Mouse (Mus musculus) layer of hippocampus, postnatal 10 days (tissue): Measurements from ENCODE around the gene Cyb5rl. TPM values are rescaled to one million over a fixed set of nuclear protein-coding genes. Genes with fewer than 3 reads are reported as not detected.
"Not testable (repeated sequence)": the region's sequence is repeated elsewhere in the genome, so short reads cannot be mapped to it uniquely, and the experiment has no call there.

ENCODE experiments used
- DNase-seq, 2 experiments: peaks; one replicate each; pipeline ENCODE4 v3.0.0; 2021; ENCODE audit warnings: low spot score in 2 of 2
- total RNA-seq, 2 experiments: library from RNA; stranded (reverse); gene quantifications; 2 replicates each; pipeline ENCODE4 v1.2.3; 2021

Gene Cyb5rl
- total RNA-seq, 2 experiments from 2014 or later = 9.6 to 10.5 TPM

DNA sequence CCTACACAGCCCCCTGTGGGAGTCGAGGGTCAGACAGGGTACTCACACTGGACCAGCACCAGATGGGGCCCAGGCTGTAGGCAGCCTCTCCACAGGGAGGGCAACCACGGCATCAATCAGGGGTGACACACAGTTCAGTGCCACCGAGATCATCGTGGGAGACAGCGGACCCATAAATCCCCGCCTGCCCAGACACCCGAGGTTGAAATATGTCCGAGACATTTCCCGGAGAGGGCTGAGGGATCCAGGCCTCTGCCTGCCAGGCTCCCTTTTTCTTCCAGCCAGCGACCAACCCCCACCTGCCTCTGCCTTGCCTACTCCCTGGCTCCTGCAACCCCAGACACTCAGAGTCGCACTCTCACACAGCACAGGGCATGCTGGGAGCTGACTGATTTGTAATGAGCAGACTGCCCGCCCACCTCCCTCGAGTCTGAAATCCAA lies 41.5 kb downstream of the Cyb5rl start:
- peak in 1 of 2 experiments; percentile 32 for DNase-seq

DNA sequence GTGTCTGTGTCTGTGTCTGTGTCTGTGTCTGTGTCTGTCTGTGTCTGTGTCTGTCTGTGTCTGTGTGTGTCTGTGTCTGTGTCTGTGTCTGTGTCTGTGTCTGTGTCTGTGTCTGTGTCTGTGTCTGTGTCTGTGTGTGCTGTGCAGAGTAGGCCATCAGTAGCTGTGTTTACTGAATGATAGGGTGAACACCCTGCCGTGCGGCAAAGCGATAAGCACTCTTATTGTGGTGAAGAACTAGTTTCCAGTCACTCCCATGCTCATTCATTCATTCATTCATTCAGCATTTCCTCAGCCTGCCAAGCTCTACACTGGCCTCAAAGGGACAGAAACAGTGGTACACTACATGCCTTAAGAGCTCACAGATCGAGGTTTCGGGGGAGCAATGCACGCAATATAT lies 42.4 kb downstream of the Cyb5rl start:
- not testable (repeated sequence) for DNase-seq

DNA sequence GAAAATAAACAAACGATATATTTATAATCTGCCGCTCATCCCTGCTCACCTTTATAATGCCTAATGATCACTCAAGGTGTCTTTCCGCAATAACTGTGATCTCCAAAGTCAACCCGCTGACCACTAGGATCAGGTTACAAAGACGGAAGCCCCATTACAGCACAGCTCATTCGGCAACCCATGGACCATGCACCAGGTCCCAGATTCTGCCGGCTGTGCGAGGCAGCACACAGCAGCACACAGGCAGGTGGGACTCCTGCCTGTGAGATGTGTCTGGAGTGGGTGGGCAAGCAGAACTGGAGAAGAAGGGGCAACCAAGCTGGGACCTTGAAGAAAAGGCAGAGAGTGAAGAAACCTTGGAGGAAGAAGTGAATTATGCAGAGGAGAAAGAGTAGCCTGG lies 47.5 kb downstream of the Cyb5rl start:
- no peak for DNase-seq

DNA sequence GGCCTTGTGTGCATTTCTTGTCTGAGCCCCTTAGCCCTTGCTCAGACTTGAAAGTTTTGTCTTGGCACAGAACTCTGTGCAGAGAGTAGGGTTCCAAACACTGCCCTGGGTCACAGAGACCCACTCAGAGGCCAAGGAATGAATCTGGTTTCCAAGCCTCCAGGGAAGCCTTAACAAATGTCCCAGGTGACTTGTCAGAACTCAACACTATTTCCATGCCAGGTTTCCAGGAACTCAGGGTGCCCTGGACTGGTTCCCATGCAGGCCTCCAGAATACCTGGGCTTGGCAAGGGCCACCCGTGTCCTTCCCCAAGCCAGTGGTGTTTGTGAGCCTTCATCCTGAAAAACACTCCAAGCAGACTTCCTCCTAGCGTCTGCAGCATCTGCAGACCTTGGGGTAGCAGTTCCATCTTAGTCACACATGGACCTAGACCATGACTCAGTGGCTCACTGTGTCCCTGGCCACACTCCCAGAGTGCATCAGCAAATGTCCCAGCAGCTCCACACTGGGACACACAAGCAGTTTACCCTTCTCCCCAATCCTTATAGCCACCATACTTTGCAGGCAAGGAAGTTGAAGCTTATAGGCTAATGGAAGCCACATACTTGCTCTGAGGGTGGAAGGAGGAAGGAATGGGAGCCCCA lies 51.1 kb downstream of the Cyb5rl start:
- DNase-seq = no peak

DNA sequence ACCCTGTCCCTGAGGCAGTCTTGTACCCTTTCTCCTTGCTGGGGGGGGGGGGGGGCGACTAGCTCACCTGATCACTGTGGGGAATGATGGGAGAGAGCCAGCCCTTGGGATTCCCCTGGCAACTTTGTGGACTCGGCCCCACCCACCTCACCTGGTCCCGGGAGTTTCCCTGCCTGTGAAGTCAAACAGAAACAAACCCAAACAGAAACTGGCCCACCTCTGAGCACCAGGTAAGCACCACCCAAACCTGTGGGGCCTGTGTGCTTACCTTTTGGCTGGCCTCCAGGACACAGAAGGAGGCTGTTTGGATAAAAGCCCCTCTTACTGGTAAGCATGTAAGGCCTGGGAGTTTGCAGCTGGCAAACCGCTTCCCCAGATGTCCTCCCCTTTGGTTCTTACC lies 52.3 kb downstream of the Cyb5rl start:
- DNase-seq = no peak

GRCm38 (mm10) chr4:107120676-107121075 lies 53.9 kb downstream of the Cyb5rl start:
- no peak for DNase-seq

DNA sequence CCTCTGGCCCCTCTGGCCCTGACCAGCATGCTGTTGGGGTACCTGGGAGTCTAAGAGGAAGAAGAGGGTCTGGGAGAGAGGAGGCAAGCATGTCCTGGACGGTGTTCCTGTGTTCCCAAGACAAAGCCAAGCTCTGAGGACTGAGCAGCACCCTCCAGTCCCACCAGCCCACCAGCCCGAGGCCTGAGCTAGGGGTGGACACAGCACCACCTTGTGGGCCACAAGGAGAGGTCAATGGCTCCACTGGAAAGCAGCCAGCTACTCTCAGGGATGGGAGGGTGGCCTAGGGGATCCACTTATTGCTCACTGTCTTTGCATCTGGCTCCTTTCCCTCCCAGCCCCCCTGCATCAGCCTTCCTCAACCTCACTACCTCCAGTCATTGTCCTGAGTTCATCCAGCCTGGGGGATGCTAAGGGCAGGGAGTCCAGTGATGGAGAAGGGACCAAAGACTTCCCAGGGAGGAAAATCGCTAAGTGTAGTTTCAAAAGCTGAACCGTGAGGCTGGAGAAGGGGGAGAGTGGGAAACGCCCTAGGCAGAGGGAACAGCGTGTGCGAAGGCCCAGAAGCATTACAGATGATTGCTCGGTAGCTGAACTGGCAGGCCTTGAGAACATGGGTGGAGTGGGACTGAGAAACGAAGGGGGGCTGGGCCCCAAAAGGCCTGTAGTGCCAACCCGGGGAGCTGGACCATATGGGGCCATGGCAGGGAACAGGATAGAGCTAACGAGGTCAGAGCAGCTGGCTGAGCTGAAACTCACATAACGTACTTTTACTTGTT lies 54.6 kb downstream of the Cyb5rl start:
- peak; percentile 41 to 60 for DNase-seq

DNA sequence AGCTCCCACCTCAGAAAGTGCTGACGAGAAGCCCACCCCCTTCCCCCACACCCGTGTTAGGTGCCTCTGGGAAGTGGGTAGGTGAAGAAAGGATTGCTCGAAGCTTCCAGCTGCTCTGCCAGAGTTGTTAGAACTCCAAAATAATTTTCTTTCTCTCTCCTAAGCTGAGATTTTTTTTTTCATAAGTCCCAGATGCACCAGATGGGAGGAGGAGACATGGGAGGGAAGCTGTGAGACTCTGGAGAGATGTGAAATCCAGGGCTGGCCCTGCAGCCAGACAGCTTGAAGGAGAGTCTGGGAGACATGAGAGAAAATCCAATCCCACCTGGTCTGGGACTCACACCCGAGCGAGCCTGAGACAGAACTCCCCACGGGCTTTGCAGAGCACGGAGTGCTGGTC lies 57.6 kb downstream of the Cyb5rl start:
- DNase-seq = no peak

DNA sequence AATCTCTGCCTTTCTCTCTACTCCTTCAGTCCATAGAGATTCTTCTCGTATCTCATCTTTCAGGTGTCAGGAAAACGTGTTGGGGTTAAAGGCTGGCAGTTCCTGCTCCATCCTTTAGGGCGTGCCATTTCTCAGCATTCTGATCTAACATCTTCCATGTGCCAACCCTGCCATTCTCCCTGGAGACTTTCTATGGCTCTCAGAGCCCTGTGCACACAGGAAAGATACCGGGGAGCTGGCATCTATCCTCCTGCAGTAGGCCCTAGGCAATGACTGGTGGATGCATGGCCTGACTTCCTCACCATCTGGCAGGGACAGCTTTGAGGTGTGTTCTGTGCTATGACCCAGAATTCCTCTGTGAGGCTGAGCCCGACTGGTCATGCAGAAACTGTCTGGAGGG lies 58.3 kb downstream of the Cyb5rl start:
- DNase-seq = no peak

DNA sequence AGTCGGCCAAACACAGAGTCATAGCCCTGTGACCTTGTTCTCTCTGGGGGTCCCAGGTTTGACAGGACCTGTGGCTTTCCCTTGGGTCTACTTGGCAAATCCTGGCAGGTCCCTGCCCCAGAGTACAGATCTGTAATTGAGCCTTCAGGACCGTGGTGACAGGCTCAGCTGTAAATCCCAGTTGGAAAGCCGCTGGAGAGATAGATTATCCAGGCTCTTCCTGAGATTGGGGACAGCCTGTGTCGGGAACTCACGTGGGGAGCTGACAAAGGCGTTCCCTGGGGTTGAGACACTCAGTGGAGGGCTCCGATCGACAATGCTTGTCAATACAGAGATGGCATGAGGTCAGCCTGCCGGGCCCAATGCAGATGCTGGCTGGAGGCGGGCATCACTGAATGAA lies 59.6 kb downstream of the Cyb5rl start:
- DNase-seq = no peak

DNA sequence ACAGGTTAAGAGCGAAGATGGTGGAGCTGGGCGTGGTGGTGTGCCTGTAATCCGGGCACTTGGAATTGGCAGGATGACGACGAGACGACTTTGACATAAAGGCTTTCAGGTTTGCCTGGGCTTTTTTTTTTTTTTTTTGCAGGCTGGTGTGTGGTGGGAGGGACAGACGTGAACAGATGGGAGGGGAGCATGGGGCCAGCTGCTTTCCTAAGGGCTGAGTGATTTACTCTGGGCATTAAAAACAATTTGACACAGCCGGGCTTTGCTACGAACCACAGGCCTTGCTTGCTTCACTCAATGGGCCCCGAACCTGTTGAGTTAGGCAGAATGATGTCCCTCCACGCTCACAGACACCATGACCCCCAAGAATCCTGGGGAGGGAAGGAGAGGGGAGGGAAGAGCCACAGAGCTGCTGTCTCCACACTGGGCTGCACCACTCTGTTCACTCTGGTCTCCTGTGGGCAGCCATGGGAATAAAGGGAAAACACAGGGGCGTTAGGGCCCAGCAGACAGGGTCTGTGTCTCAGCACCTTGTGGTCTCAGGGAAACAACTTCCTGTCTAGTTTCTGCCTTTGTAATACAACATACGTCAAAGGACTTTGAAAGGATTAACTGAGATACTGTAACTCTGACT lies 60.2 kb downstream of the Cyb5rl start:
- DNase-seq = no peak

- no peak for DNase-seq
Measured at GRCm38 (mm10) chr4:107127901-107128669, 61.3 kb downstream of the Cyb5rl start.

- no peak for DNase-seq
Measured at GRCm38 (mm10) chr4:107129373-107129772, 62.6 kb downstream of the Cyb5rl start.

GRCm38 (mm10) chr4:107130534-107130933 lies 63.7 kb downstream of the Cyb5rl start:
- DNase-seq = no peak

DNA sequence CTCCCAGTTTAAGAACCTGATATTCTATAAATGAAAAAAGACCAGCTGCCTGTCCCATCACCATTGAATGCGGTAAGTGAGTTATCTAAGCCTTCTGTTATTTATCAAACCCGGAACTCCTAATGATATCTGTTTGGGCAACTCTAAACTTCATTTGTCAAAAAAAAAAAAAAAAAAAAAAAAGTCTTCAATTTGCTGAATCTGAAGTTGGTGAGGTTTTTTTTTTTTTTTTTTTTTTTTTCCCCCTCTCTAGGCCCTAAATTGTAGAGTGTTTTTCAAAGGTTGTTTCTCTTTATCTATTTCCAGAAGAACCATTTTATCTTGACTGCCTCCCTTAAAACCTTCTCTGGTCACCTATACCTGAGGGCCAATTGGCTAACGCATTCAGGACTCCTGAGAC lies 68.1 kb downstream of the Cyb5rl start:
- DNase-seq = no peak

- DNase-seq = no peak
Measured at GRCm38 (mm10) chr4:107135663-107136062, 68.9 kb downstream of the Cyb5rl start.

- DNase-seq = no peak
Measured at GRCm38 (mm10) chr4:107136531-107136930, 69.7 kb downstream of the Cyb5rl start.
